Comparison of ENCODE assay signal across 8 mouse cellular contexts in the genomic region with DNA sequence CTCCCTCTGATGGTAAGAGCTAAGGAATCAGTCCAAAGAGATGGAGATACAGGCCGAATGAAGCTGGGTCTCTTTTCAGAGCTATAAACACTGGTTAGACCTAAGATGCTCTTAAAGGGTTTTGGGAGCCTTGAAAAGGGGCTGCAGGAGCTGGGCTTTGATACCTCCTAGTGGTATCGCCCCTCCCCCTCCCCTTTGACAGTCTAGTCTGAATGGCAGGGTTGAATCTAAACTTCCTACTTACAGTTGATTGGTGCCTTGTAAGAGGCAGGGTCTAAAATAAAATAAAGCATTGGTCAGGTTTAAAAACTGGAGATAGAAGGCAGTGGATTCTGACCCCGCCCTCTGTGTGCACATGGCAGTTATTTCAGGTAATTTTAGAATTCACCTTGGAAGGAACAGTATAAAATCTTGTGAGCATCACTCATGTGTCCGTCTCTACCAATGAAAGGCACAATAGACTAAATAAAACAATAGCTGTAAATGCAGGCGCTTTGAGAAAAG. TPM values are rescaled to one million over a fixed set of nuclear protein-coding genes. Genes with fewer than 3 reads are reported as not detected.
DNase-seq lines count a peak whose midpoint lies in the region; ATAC-seq lines count a peak whose summit lies in the region.

No protein-coding gene starts in this region.

- peaks cover 18% of the 10 kb centered on the region for H3K4me1 ChIP-seq in forebrain, embryonic 13.5 days

- WGBS in forebrain, embryonic 13.5 days = 6% methylated on average over 5 of the region's 5 CpGs

- no peaks in the 10 kb centered on the region for H3K36me3 ChIP-seq in forebrain, embryonic 13.5 days (ENCODE audit: poor library complexity, severe bottlenecking)

- H3K4me3 ChIP-seq in forebrain, embryonic 13.5 days = peak overlapping the region; percentile 59

- H3K4me2 ChIP-seq in forebrain, embryonic 13.5 days = peak overlapping the region; percentile 95

- peak overlapping the region; percentile 14; the same call in 1 of the 2 replicates for H3K27ac ChIP-seq in forebrain, embryonic 13.5 days

- H3K27me3 ChIP-seq in forebrain, embryonic 13.5 days = no peaks in the 10 kb centered on the region

- peak overlapping the region; percentile 78 for H3K9ac ChIP-seq in forebrain, embryonic 13.5 days

- ATAC-seq in forebrain, embryonic 13.5 days = peak; percentile 81

- no peaks in the 10 kb centered on the region for H3K9me3 ChIP-seq in forebrain, embryonic 13.5 days (replicated peaks)

- DNase-seq in cerebellum, adult 8-10 months = peak; percentile 9
- no peak for DNase-seq in cerebellum, adult 11-12 months
- peak; percentile 29 for DNase-seq in urinary bladder, postnatal 25 days (ENCODE audit: low spot score)
- DNase-seq in urinary bladder, postnatal 4 days (ENCODE audit: low spot score in 2 of 2) = no peak
- DNase-seq in layer of hippocampus, adult 9-11 months = peak; percentile 45
- DNase-seq in mesoderm, embryonic 11.5 days (ENCODE audit: low read depth, low spot score) = peak; percentile 38
- DNase-seq in thymus, postnatal 14 days = peak; percentile 82

RNA-seq across cellular contexts. Expression of a gene that starts 2.8 kb away (rescaled TPM):
- 9.4 and 10.9 TPM in 2 replicates for polyA plus RNA-seq in forebrain, embryonic 13.5 days (2015; fragmentation: Nextera tagmentation; extraction: Ambion mirVana)

RNA-seq across cellular contexts. Expression of a gene that starts 13.5 kb away (rescaled TPM):
- polyA plus RNA-seq in forebrain, embryonic 13.5 days (2015; fragmentation: Nextera tagmentation; extraction: Ambion mirVana) = not detected in 2 replicates

Comparison
In these comparisons a context has a peak if more than half of its experiments do, and no peak if none do; other contexts are left out.
1. DNase-seq: peak in cerebellum, adult 8-10 months (single experiment), urinary bladder, postnatal 25 days (single experiment), layer of hippocampus, adult 9-11 months (single experiment), mesoderm, embryonic 11.5 days (single experiment) and thymus, postnatal 14 days (single experiment); none in cerebellum, adult 11-12 months (single experiment) and urinary bladder, postnatal 4 days (0 of 2).